Mouse (Mus musculus) neural tube, postnatal 0 days (tissue): Measurements from ENCODE around the gene Slfn5. TPM values are rescaled to one million over a fixed set of nuclear protein-coding genes. Genes with fewer than 3 reads are reported as not detected.

ENCODE experiments used
- microRNA-seq: library from miRNA; unstranded; fragments of <30 nt; microRNA quantifications from one replicate; pipeline ENCODE4, GENCODE M21; 2016
- polyA plus RNA-seq: library from polyadenylated mRNA; unstranded; fragments of >200 nt; fragmentation: Nextera tagmentation; extraction: Ambion mirVana; gene quantifications from 2 replicates; pipeline ENCODE4 v1.2.1, GENCODE M21; 2015

Slfn5 gene
- polyA plus RNA-seq, result 2.7 and 3.5 TPM in 2 replicates

GRCm38 (mm10) chr11:82950736-82951481 is at the start of gene Slfn5:
TSS of gene Slfn5 (plus strand) at chr11:82951349.

GRCm38 (mm10) chr11:82907651-82908607 is 43.2 kb upstream of the Slfn5 start, which contains the start of gene Nle1:
TSS of gene Nle1 (minus strand) at chr11:82908411.

GRCm38 (mm10) chr11:82910250-82910649 is 40.9 kb upstream of the Slfn5 start, which contains the start of gene Unc45b:
TSS of gene Unc45b (plus strand) at chr11:82910550.

GRCm38 (mm10) chr11:82991469-82992166 is 40.5 kb downstream of the Slfn5 start, which contains the start of gene Slfn9:
TSS of gene Slfn9 (minus strand) at chr11:82991830.

Small RNAs within 50 kb of the gene (microRNA-seq; reads per million reads assigned to microRNA genes)
- gene Mir7679, result not detected

Other genes starting within 250 kb of the Slfn5 start
- gene Cct6b, start 187.0 kb upstream of the Slfn5 start, polyA plus RNA-seq, result 0.13 and 0.32 TPM in 2 replicates
- 20.6 and 21.0 TPM in 2 replicates for gene Zfp830, start 187.0 kb upstream of the Slfn5 start, polyA plus RNA-seq
- 10.6 and 11.6 TPM in 2 replicates for gene Lig3, start 170.2 kb upstream of the Slfn5 start, polyA plus RNA-seq
- 3.2 and 4.4 TPM in 2 replicates for gene Rffl, start 80.1 kb upstream of the Slfn5 start, polyA plus RNA-seq
- gene Rad51d, start 60.7 kb upstream of the Slfn5 start, polyA plus RNA-seq, result 10.1 and 10.7 TPM in 2 replicates
- 0.18 and 0.51 TPM in 2 replicates for gene Fndc8, start 59.2 kb upstream of the Slfn5 start, polyA plus RNA-seq
- 24.9 and 25.3 TPM in 2 replicates for gene Nle1, start 42.9 kb upstream of the Slfn5 start, polyA plus RNA-seq
- gene Unc45b, start 40.8 kb upstream of the Slfn5 start, polyA plus RNA-seq, result 1.9 and 2.0 TPM in 2 replicates
- gene Slfn9, start 40.5 kb downstream of the Slfn5 start, polyA plus RNA-seq, result 1.3 and 1.7 TPM in 2 replicates
- gene Slfn8, start 69.5 kb downstream of the Slfn5 start, polyA plus RNA-seq, result 0.31 and 0.41 TPM in 2 replicates
- gene Slfn2, start 113.8 kb downstream of the Slfn5 start, polyA plus RNA-seq, result 3.1 and 3.2 TPM in 2 replicates
- gene Slfn1, start 165.5 kb downstream of the Slfn5 start, polyA plus RNA-seq, result 0.13 TPM in 1 of 2 replicates, not detected in the other
- gene Slfn4, start 223.8 kb downstream of the Slfn5 start, polyA plus RNA-seq, result 0.09 and 0.22 TPM in 2 replicates
- gene Slfn3, start 240.0 kb downstream of the Slfn5 start, polyA plus RNA-seq, result 0.11 and 0.21 TPM in 2 replicates